Mouse (Mus musculus) thymus, adult 2 months (tissue): ENCODE measurements around the gene Nr2c2ap.

Source experiments
- CTCF ChIP-seq: fragments of 200-500 bp; IDR thresholded peaks from 2 replicates; pipeline ENCODE4 v1.5.1; 2012; ENCODE audit warnings: mild to moderate bottlenecking, control low read depth, low read length, moderate library complexity, borderline replicate concordance; ENCODE audit not compliant: control insufficient read depth, poor library complexity, insufficient read depth; ENCODE audit errors: extremely low read depth
- POLR2A ChIP-seq: fragments of 200-500 bp; IDR thresholded peaks from 2 replicates; pipeline ENCODE4 v1.6.1; 2012; ENCODE audit warnings: mild to moderate bottlenecking, low read length, control low read depth, moderate library complexity; ENCODE audit not compliant: control insufficient read depth, poor library complexity, insufficient read depth; ENCODE audit errors: extremely low read depth

GRCm38 (mm10) chr8:70124992-70125391, 6.1 kb upstream of the Nr2c2ap start:
- TF ChIP-seq CTCF = no peak
- no peak for TF ChIP-seq POLR2A
